Mouse (Mus musculus) spleen, embryonic (tissue): ENCODE measurements around the gene Dner.

Experiments
- CTCF ChIA-PET: fragments of 350-600 bp; sonication (Branson Sonifier 250); formaldehyde crosslinking; loops from one replicate; lab custom pipeline; 2022; lab: Charles Lee

Dner gene

DNA sequence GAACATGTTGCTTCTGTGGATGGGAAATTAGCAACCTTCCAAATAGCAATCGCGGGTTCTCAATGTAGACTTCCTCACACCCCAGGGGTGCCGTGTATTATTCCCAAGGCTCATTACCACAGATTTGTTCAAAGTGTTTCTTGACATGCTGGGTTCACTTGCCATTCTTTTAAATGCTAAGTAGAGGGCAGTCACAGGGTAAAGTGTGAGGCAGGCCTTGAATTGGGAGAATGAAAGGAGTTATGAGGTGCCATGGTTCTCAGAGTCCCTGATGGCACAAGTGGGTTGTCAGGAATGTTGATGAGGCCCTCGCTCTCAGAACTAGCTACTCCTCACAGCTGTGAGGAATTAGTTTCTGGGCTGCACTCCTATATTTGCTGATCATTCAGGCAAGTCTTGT is 160.0 kb downstream of the Dner start:
- CTCF ChIA-PET: no interaction called here

DNA sequence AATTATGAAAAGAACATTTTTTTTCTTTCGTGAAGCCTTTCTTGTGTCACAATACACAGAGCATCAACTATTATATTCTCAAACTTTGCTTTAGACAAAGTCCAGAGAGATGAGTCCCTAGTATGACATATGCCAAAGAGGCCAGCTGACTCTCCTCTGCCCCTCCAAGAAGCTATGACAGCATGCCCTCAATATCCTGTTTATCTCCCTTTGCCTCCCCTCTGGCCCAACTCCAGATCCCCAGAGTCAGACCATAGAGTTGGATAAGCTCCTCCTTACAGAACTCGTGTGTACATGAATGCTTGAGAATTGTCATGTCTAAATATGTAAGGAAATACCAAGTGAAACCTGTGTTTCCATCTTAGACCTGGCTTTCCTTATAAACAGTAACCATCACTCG is 170.5 kb downstream of the Dner start:
- CTCF ChIA-PET: no interaction called here

- CTCF ChIA-PET: no interaction called here
Observed at GRCm38 (mm10) chr1:84524413-84524812, 171.6 kb downstream of the Dner start.

- CTCF ChIA-PET: no interaction called here
Observed at GRCm38 (mm10) chr1:84522963-84523280, 173.1 kb downstream of the Dner start.

DNA sequence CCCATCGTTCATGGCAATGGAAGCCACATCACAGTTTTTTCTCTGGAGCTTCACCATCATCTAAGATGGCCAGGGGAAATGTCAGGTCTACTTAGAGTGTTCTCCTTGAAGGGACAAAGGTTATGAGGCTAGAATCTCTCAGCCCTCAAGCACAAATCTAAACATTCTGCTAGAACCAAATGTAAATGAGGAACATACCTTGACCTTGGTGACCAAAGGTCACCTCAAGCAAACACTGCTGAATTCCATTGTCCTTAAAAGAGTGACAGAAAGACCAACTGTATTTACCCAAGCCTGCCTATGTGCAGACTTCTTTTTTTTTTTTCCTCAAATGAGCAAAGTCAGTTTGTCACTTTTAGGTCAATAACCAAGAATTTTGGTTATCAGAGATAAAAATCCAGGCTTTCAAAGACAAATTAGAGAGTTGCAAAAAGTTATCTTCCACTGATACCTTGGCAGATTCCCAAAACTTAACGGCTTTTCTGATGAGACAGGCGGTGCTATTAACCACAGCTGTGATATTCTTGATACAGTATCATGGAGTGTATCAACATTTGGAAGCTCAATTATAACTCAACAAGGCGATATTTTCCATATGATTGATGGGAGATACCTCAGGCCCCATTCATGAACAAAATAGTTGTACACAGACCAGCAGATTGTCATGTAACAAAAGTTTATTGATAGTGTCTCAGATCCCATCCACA is 173.6 kb downstream of the Dner start:
- CTCF ChIA-PET: no interaction called here

DNA sequence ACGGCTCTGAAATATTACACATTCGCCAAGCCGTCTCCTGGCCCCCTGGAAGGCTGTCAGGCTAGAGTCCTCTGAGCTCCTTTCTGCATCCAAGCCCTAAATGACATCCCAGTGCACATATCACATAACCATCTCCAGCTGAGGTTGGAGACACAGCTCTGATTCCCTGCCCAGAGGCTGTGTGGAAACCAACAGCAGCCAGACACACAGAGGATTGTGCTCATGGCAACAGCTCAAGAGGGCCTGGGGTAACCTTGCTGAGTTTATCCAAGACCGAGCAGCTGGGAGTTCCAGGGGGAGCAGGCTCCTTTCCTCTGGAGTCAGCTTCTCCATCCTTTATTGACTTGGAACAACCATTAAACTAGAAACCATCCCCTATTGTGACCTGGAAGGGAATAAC is 177.7 kb downstream of the Dner start:
- CTCF ChIA-PET: no interaction called here

- CTCF ChIA-PET: no interaction called here
Observed at GRCm38 (mm10) chr1:84513201-84513600, 182.8 kb downstream of the Dner start.

GRCm38 (mm10) chr1:84508510-84508909 is 187.5 kb downstream of the Dner start:
- CTCF ChIA-PET: no interaction called here

GRCm38 (mm10) chr1:84507568-84507967 is 188.5 kb downstream of the Dner start:
- CTCF ChIA-PET: no interaction called here

DNA sequence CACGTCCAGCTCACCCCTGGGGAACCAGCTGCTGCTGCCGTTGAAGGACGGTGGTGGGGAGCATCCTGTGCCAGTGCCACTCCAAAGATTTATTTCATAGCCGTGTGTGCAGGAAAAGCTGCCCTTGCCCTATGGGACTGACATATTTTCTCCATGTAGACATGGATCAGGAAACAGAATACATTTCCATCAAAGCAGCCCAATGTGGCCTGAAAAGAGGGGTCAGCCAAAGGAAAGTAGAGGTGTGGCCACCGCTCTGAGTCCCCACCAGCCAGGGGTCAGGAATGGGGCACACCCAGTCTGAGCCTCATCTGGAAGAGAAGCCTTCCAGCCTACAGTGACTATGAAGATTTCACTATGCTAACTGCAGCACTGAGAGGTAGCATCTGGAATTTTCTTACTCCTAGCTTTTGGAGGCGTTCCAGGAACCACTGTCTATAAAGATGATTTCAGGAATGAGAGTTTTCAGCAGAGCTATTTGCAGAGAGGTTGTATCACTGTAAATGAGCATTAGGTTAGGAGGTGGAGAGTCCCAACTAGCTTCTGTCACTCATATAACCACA is 189.0 kb downstream of the Dner start:
- CTCF ChIA-PET: no interaction called here

DNA sequence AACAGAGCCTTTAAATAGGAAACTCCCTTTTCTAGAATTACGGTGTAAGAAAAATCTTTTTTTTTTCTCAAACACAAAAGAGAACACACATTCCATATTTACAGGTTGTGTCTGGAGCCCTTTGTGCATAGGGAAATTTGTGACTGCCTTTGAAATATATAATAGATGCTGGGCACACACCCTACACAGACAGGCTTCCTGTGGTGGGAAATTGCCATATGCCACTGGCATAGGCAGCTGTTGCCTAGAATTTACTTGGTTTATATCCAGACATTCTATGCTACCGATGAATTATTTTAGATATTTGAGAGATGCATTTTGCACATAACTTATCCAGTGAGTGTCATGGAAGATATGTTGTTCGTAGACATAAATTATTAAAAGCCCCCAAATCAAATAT is 195.3 kb downstream of the Dner start:
- CTCF ChIA-PET: no interaction called here

- CTCF ChIA-PET: no interaction called here
Observed at GRCm38 (mm10) chr1:84491732-84492131, 204.3 kb downstream of the Dner start.

- CTCF ChIA-PET: interaction anchor here (0.6 kb wide), 1 partner anchor 138 kb away, joined by 3 read pairs; no protein-coding TSS in a partner anchor
Observed at GRCm38 (mm10) chr1:84488546-84488945, 207.5 kb downstream of the Dner start.

GRCm38 (mm10) chr1:84485066-84485465 is 211.0 kb downstream of the Dner start:
- CTCF ChIA-PET: no interaction called here

DNA sequence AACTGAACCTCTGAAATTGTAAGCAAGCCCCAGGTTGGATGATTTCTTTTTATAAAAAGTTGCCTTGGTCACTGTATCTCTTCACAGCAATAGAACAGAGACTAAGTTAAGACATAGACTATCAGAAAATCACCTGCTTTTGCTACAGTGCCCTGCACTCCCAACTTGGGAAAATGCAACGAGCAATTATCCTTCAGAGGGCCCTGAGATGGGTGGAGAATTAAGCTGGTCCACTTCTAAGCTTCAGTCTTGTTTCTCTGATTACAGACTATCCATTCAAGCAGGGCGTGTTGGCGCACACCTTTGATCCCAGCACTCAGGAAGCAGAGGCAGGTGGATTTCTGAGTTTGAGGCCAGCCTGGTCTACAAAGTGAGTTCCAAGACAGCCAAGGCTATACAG is 211.4 kb downstream of the Dner start:
- CTCF ChIA-PET: no interaction called here

- CTCF ChIA-PET: no interaction called here
Observed at GRCm38 (mm10) chr1:84479976-84480375, 216.0 kb downstream of the Dner start.

DNA sequence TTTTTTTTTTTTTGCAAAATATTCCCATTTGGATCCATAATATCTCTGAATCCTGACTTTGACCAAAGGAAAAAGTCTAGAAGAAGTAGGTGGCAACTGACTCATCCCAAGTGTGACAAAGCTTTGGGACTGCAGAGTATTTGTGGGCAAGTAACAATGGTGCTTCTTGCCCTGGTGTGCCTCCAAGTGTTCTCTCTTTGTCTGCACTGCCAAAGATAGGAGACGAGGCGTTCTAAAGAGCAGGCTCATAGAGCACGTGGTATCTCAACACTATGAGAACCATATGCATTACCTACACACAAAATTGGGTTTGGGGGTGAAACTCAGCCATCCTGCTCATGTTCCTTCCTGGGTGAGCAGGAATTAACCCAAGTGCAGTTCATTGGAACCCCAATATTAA is 221.7 kb downstream of the Dner start:
- CTCF ChIA-PET: no interaction called here

DNA sequence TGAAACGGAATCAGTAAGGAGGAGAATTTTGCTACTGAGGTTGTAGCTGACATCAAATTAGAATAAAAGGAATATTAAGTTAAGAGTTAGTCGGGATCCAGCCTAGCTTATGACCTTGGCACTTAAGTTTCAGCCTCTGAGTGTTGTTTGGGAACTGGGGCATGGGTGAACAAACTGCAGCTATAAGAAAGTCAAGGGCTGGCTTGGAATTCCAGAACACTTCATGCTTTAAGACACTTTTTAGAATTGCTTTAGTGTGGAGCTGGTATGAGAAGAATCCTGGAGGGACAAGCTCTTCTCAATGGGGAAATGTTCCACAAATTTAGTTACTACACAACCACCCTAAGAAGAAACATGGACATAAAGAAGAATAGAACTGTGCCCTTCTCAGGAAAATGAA is 223.8 kb downstream of the Dner start:
- CTCF ChIA-PET: no interaction called here

- CTCF ChIA-PET: interaction anchor here (0.7 kb wide), 1 partner anchor 278 kb away, joined by 30 read pairs; no protein-coding TSS in a partner anchor
Observed at GRCm38 (mm10) chr1:84470342-84470741, 225.7 kb downstream of the Dner start.

GRCm38 (mm10) chr1:84467664-84468063 is 228.4 kb downstream of the Dner start:
- CTCF ChIA-PET: no interaction called here

- CTCF ChIA-PET: no interaction called here
Observed at GRCm38 (mm10) chr1:84464761-84465160, 231.3 kb downstream of the Dner start.

DNA sequence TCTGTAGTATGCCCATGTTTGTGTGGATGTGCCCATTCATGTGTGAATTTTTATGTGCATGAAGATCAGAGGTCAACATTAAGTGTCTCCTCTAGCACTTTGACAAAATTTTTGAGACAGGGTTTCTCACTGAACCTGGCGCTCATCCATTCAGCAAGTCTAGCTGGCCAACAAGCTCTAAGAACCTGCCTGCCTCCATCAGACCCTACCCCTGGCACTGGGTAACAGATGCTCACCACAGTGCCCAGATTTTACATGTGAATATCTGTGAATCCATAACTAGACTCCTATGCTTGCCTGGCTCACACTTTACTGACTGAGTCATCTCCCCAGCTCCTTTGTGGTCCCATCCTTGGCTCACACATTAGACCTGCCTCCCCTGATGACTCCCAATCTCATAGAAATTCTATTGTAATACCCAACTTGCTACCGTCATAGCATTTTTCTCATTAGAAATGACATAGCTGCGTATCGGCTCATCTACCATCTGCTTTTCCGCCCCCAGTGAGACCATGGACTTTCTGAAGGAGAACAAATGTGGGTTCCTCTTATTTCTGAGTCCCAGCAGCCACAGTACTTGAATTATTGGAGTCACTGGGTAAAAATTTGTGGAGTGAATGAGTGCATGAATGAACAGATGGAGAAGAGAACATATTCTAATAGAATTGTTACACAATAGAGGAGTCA is 231.9 kb downstream of the Dner start:
- CTCF ChIA-PET: no interaction called here
